Mouse (Mus musculus): ENCODE data around the gene Dydc2. TPM values are rescaled to one million over a fixed set of nuclear protein-coding genes. Genes with fewer than 3 reads are reported as not detected.

The Dydc2 gene
- not detected in 4 replicates for total RNA-seq (2023)

GRCm38 (mm10) chr14:41069108-41069507 is at the start of gene Dydc2:
Gene Dydc2, minus strand, starts transcription at chr14:41069208.

GRCm38 (mm10) chr14:41104853-41105444 is 35.9 kb upstream of the Dydc2 start, which contains the start of gene Mat1a:
Gene Mat1a, plus strand, starts transcription at chr14:41105035.

GRCm38 (mm10) chr14:41072229-41072943 is 3.4 kb upstream of the Dydc2 start, which contains the start of gene Dydc1:
Gene Dydc1, plus strand, starts transcription at chr14:41072911.

GRCm38 (mm10) chr14:41013630-41014613 is 55.1 kb downstream of the Dydc2 start, which contains the start of gene Fam213a:
Gene Fam213a, minus strand, starts transcription at chr14:41013788.

Other genes starting within 250 kb of the Dydc2 start
- 6.7 to 8.1 TPM (median 7.3 TPM) in 4 replicates for gene Sh2d4b, start 175.9 kb downstream of the Dydc2 start, total RNA-seq (2023)
- gene Tspan14, start 102.4 kb downstream of the Dydc2 start, total RNA-seq (2023): 57.2 to 66.0 TPM (median 64.5 TPM) in 4 replicates
- 18.9 to 23.4 TPM (median 20.1 TPM) in 4 replicates for gene Fam213a, start 55.4 kb downstream of the Dydc2 start, total RNA-seq (2023)
- gene Dydc1, start 3.7 kb upstream of the Dydc2 start, total RNA-seq (2023): not detected in 4 replicates
- not detected in 4 replicates for gene Mat1a, start 35.8 kb upstream of the Dydc2 start, total RNA-seq (2023)
- gene Sftpa1, start 62.6 kb upstream of the Dydc2 start, total RNA-seq (2023): not detected in 4 replicates
- not detected in 4 replicates for gene Mbl1, start 82.2 kb upstream of the Dydc2 start, total RNA-seq (2023)
- gene Sftpd, start 115.9 kb upstream of the Dydc2 start, total RNA-seq (2023): not detected in 4 replicates
- gene Gm2832, start 209.6 kb upstream of the Dydc2 start, total RNA-seq (2023): not detected in 4 replicates

All from B cell, adult 62 days (primary cell).